Mouse (Mus musculus) intestine, embryonic 14.5 days (tissue): ENCODE data around the gene Mbtd1. TPM values are rescaled to one million over a fixed set of nuclear protein-coding genes. Genes with fewer than 3 reads are reported as not detected.
A peak's percentile ranks its signal among the peaks of the same experiment; 100 is the strongest.

ENCODE experiments used
- ATAC-seq: fragments of 200-750 bp; cut with Nextera tagmentation; replicated peaks from 2 replicates; pipeline ENCODE4 v1.8.0; 2017; ENCODE audit warnings: low read depth, moderate number of reproducible peaks, moderate TSS enrichment, moderate library complexity; ENCODE audit not compliant: low FRiP score, low TSS enrichment
- DNase-seq: peaks from one replicate; pipeline ENCODE4 v3.0.0-alpha.2; 2018; ENCODE audit warnings: low spot score
- H3K27ac ChIP-seq: fragments of 300-500 bp; sonication (generic); 2 replicates; pipeline ENCODE4 v1.5.1; 2014; ENCODE audit warnings: low read depth, mild to moderate bottlenecking, control low read depth
- H3K27me3 ChIP-seq: fragments of 300-500 bp; sonication (generic); replicated peaks from 2 replicates; pipeline ENCODE4 v1.6.1; 2014; ENCODE audit warnings: low read length, control low read depth; ENCODE audit not compliant: control insufficient read depth, insufficient read depth
- H3K36me3 ChIP-seq: fragments of 300-500 bp; sonication (generic); 2 replicates; pipeline ENCODE4 v1.6.1; 2014; ENCODE audit warnings: low read length, control low read depth; ENCODE audit not compliant: control insufficient read depth, insufficient read depth
- H3K4me1 ChIP-seq: fragments of 300-500 bp; sonication (generic); replicated peaks from 2 replicates; pipeline ENCODE4 v1.6.1; 2014; ENCODE audit warnings: low read length, control low read depth, mixed read lengths; ENCODE audit not compliant: control insufficient read depth, insufficient read depth
- H3K4me2 ChIP-seq: fragments of 300-500 bp; sonication (generic); 2 replicates; pipeline ENCODE4 v1.6.1; 2014; ENCODE audit warnings: low read length
- H3K4me3 ChIP-seq: fragments of 300-500 bp; sonication (generic); 2 replicates; pipeline ENCODE4 v1.5.1; 2014; ENCODE audit warnings: low read depth, low read length, control low read depth, mixed read lengths
- H3K9ac ChIP-seq: fragments of 300-500 bp; sonication (generic); 2 replicates; pipeline ENCODE4 v1.6.1; 2014; ENCODE audit warnings: mild to moderate bottlenecking, low read length
- H3K9me3 ChIP-seq: fragments of 300-500 bp; sonication (generic); 2 replicates; pipeline ENCODE4 v1.6.1; 2016; ENCODE audit warnings: low read length, control low read depth; ENCODE audit not compliant: control insufficient read depth
- WGBS: fragments of 180-500 bp; shearing (Covaris S2); extraction: QIAGEN DNeasy Blood & Tissue Kit; methylation state at CpG from one replicate; pipeline ENCODE4 v1.1.7; 2014; 5-methylcytosine and 5-hydroxymethylcytosine counted together
- polyA plus RNA-seq: library from polyadenylated mRNA; unstranded; fragments of >200 nt; fragmentation: Nextera tagmentation; extraction: Ambion mirVana; gene quantifications from 2 replicates; pipeline ENCODE4 v1.2.1, GENCODE M21; 2014

Gene Mbtd1
- polyA plus RNA-seq, 1 experiment from 2014 or later, result 20.7 TPM

DNA sequence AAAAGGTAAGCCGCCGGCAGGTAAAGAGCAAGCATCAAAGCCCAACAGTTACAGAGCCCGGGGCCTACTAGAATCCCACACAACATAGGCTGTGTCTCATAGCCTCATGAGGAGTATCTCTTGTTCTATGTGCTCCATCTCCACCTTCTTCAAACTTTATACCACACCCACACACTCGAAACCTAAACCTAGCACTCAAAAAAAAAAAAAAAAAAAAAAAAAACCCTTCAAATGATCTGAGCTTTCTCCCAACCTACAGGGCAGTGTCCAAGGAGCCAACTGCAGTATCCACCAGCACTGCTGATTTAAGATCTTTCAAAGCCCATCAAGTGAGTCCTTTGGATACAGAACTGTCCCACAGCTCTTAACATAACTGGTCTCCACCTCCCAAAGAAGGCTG, 1.6 kb upstream of the Mbtd1 start:
- 93% methylated on average over 4 of the region's 4 CpGs for WGBS
- Histone ChIP-seq H3K27ac (no peak overlapping the region), H3K4me3 (peak overlapping the region; percentile 92), H3K9me3 (no peaks in the 10 kb centered on the region), H3K4me2 (peak overlapping the region; percentile 41), H3K9ac (peak overlapping the region; percentile 0; the same call in 1 of the 2 replicates), H3K27me3 (no peaks in the 10 kb centered on the region), H3K4me1 (peaks cover 17% of the 10 kb centered on the region), H3K36me3 (peaks cover 31% of the 10 kb centered on the region)
- DNase-seq, result no peak
- ATAC-seq, result no peak

DNA sequence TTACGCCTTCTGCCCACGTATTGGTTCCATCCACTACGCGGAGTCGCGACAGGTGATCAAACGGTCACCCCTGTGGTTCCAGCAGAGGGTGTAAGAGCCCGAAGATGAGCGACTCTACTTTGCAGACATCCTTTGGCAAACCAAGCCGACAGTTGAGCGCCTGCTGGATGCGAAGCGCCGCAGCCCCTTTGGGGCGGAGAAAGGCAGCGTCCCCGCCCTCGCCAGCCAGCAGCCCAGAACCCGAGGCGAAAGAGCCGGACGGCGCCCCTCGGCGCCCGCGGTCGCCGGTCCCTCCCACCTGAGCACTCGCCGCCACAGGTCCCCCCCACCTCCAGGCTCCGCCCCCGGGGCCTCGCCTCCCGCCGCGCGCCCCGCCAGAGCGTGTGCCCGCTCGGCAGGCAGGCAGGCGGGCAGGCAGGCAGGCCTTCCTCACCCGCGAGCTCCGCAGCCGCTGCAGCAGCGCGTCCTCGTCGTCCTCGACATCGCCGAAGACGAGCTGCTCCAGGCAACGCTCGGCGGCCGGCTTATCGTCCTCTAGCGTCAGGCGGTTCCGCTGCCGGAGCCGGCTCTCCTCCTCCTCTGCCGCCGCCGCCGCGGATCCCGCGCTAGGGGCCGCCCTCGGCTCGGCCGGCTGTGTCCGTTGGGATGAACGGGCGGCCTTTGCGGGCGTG, 616 bp upstream of the Mbtd1 start:
- peak overlapping the region; percentile 96 for H3K27ac ChIP-seq
- H3K4me2 ChIP-seq, result peak overlapping the region; percentile 41
- H3K4me3 ChIP-seq, result peak overlapping the region; percentile 92
- peaks cover 17% of the 10 kb centered on the region for H3K4me1 ChIP-seq
- ATAC-seq (peak; percentile 45), DNase-seq (peak; percentile 79)
- no peaks in the 10 kb centered on the region for H3K9me3 ChIP-seq
- H3K9ac ChIP-seq, result peak overlapping the region; percentile 95
- peaks cover 22% of the 10 kb centered on the region for H3K36me3 ChIP-seq
- no peaks in the 10 kb centered on the region for H3K27me3 ChIP-seq
- under 1% methylated on average over 73 of the region's 81 CpGs for WGBS

DNA sequence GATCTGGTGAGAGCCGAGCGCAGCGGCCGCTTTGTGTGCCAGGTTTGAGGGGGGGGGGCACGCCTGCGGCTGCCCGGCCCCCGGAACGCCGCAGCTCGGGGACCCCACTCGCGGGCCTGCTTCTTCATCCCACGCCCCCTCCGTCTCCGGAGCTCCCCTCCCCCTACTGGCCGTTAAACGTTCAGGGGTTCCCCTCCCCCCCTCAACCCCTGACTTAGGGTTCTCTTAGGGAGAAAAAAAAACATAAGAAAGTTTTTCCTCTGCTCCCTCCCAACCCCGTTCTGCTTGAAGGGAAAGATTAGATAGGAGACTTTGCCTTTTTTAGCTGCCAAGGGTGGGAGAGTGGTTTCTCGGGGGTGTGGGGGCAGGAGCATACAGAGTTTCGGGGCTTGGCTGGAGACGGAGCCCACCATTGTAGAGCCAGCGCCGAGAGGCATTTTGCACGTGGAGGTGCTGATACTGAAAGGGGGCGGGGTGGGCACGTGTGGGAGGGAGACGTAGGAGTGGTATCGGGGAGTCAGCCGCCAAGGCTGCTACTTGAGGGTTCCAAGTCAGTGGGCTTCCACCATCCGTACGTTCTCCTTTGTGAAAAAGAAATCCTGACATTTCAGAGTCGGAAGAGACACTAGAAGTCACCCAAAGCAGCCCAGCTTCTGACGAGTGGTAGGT, 893 bp downstream of the Mbtd1 start:
- H3K9ac ChIP-seq, result peak overlapping the region; percentile 95
- H3K4me2 ChIP-seq, result peak overlapping the region; percentile 95
- H3K9me3 ChIP-seq, result no peaks in the 10 kb centered on the region
- ATAC-seq (no peak; the same call in 1 of the 2 replicates), DNase-seq (peak; percentile 75)
- WGBS, result under 1% methylated on average over 28 of the region's 34 CpGs
- peaks cover 16% of the 10 kb centered on the region for H3K36me3 ChIP-seq
- no peaks in the 10 kb centered on the region for H3K27me3 ChIP-seq
- peaks cover 17% of the 10 kb centered on the region for H3K4me1 ChIP-seq
- H3K27ac ChIP-seq, result peak overlapping the region; percentile 96
- peak overlapping the region; percentile 92 for H3K4me3 ChIP-seq

DNA sequence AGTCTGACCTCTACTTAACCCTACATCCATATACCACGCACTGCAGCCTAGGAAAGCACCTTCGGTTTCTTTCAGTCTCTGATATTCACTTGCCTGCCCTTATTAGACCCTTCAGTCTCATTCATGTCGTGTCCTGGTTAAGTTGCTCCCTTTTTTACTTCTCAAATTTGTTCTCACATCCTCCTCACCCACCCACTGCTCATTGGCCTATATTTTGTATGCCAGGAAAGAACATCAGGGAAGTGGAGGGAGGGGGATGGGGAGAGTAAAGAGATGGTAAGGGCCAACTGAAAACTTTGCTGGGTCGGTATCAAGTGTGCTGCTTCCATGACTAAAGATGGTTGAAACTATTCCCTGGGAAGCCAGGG, 1.4 kb downstream of the Mbtd1 start:
- Histone ChIP-seq H3K4me3 (peak overlapping the region; percentile 92), H3K9ac (peak overlapping the region; percentile 95), H3K27ac (no peak overlapping the region), H3K4me1 (peaks cover 17% of the 10 kb centered on the region), H3K27me3 (no peaks in the 10 kb centered on the region), H3K4me2 (peak overlapping the region; percentile 95), H3K36me3 (peaks cover 16% of the 10 kb centered on the region), H3K9me3 (no peaks in the 10 kb centered on the region)
- no peak for ATAC-seq
- WGBS, result 5% methylated on average over 4 of the region's 4 CpGs
- DNase-seq, result no peak

DNA sequence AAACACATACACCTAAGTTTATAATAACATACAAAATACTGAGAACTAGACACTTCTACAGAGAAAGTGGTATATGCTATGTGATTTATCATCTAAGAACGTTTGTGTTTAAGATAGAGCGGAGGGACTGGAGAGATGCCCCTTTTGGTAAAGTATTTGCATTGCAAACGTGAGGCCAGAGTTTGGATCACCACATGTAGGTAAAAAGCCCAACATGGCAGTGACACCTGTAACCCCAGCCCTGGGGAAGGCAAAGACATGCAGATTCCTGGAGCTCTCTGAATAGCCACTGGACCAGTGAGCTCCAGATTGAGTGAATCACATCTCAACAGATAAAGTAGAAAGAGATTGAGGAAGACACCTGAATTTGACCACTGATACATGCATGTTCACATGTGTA, 12.1 kb downstream of the Mbtd1 start:
- Histone ChIP-seq H3K4me3 (no peak overlapping the region), H3K9ac (no peak overlapping the region), H3K27me3 (no peaks in the 10 kb centered on the region), H3K4me2 (no peak overlapping the region), H3K9me3 (no peaks in the 10 kb centered on the region), H3K4me1 (no peaks in the 10 kb centered on the region), H3K36me3 (peaks cover 24% of the 10 kb centered on the region), H3K27ac (no peak overlapping the region)
- WGBS, result 69% methylated on average over 3 of the region's 3 CpGs
- no peak for DNase-seq
- no peak for ATAC-seq

DNA sequence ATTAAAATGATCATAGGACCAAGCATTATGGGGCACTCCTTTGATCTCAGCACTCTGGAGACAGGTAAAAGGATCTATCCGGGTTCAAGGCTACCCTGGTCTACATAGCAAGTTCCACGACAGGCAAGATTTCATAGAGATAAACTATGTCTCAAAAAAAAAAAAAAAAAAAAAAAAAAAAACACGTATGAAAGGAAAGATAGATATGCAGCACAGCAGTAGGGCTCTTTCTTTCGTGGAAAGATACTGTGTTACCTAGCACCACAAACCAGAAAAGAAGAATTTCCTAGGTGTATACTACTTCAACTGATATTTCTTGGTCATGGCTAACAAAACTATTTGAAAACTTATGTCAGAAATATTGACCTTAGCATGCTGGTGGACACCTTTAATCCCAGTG, 21.2 kb downstream of the Mbtd1 start:
- Histone ChIP-seq H3K4me2 (no peak overlapping the region), H3K27me3 (no peaks in the 10 kb centered on the region), H3K4me1 (no peaks in the 10 kb centered on the region), H3K4me3 (no peak overlapping the region), H3K9me3 (no peaks in the 10 kb centered on the region), H3K27ac (no peak overlapping the region), H3K9ac (no peak overlapping the region), H3K36me3 (peaks cover 67% of the 10 kb centered on the region)
- DNase-seq (no peak), ATAC-seq (no peak)
- 89% methylated on average over 4 of the region's 4 CpGs for WGBS

DNA sequence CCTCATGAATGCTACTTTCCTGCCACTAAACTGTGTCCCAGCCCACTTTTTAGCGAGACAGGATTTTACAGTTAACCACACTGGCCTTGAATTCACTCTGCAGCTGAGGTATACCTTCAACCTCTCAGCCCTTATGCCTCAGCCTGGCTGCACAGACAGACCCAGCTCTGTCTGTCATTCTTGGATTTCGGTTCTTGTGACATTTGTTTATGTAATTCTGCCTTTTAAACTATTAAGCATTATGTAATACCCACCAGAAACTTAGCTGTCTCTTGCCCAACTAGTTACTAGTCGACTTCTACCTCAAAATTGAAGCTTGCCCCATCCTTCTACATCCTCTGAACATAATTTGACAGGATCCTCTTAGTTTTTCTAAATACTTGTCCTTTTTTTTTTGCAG, 22.2 kb downstream of the Mbtd1 start:
- H3K4me2 ChIP-seq, result no peak overlapping the region
- 78% methylated on average over 3 of the region's 3 CpGs for WGBS
- no peaks in the 10 kb centered on the region for H3K4me1 ChIP-seq
- no peak for ATAC-seq
- no peak overlapping the region for H3K27ac ChIP-seq
- H3K9me3 ChIP-seq, result no peaks in the 10 kb centered on the region
- H3K36me3 ChIP-seq, result peaks cover 75% of the 10 kb centered on the region
- no peaks in the 10 kb centered on the region for H3K27me3 ChIP-seq
- no peak overlapping the region for H3K9ac ChIP-seq
- H3K4me3 ChIP-seq, result no peak overlapping the region
- no peak for DNase-seq

DNA sequence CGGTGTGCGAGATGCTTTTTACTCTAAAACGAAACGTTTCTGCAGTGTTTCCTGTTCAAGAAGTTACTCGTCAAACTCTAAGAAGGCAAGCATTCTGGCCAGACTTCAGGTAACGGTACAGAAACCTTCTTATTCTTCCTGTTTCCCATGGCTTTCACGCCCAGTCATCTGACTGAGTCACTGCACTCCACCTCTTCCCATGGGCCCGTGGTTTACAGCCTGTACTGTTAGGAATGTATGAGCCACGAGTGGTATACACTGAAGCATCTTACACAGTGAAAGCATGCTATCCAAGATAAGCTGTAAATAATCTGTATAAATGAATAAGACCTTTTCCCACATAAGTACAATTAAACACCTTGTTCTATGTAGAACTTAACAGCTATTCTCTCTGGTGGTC, 23.2 kb downstream of the Mbtd1 start:
- 86% methylated on average over 9 of the region's 9 CpGs for WGBS
- no peak for DNase-seq
- H3K27me3 ChIP-seq, result no peaks in the 10 kb centered on the region
- H3K36me3 ChIP-seq, result peaks cover 83% of the 10 kb centered on the region
- H3K4me1 ChIP-seq, result no peaks in the 10 kb centered on the region
- H3K9me3 ChIP-seq, result no peaks in the 10 kb centered on the region
- no peak for ATAC-seq
- no peak overlapping the region for H3K4me2 ChIP-seq
- H3K9ac ChIP-seq, result no peak overlapping the region
- H3K4me3 ChIP-seq, result no peak overlapping the region
- no peak overlapping the region for H3K27ac ChIP-seq

DNA sequence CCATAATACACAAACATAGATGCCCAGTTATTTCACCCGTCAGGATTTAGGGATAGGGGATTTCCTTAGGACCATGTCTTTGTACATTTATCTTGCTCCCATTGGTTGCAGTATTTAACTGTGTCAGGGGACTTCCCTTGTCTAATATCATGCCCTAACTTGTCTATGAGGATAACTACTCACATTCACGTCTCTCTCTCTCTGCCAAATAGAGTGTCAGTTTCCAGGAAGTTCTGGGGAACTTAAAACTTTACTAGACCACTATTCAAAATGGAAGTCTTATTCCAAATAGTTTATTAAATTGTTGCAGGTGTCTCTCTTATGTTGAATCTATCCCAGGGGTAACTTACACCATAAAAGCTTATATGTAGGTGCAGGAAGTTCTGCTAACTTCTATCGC, 26.0 kb downstream of the Mbtd1 start:
- H3K27ac ChIP-seq, result no peak overlapping the region
- no peak for ATAC-seq
- no peaks in the 10 kb centered on the region for H3K27me3 ChIP-seq
- no peaks in the 10 kb centered on the region for H3K9me3 ChIP-seq
- 85% methylated on average over 3 of the region's 3 CpGs for WGBS
- H3K36me3 ChIP-seq, result peaks cover 93% of the 10 kb centered on the region
- no peak overlapping the region for H3K9ac ChIP-seq
- DNase-seq, result no peak
- H3K4me3 ChIP-seq, result no peak overlapping the region
- no peak overlapping the region for H3K4me2 ChIP-seq
- no peaks in the 10 kb centered on the region for H3K4me1 ChIP-seq
